Comparison of ENCODE assay signal across 11 mouse cellular contexts in the genomic region with DNA sequence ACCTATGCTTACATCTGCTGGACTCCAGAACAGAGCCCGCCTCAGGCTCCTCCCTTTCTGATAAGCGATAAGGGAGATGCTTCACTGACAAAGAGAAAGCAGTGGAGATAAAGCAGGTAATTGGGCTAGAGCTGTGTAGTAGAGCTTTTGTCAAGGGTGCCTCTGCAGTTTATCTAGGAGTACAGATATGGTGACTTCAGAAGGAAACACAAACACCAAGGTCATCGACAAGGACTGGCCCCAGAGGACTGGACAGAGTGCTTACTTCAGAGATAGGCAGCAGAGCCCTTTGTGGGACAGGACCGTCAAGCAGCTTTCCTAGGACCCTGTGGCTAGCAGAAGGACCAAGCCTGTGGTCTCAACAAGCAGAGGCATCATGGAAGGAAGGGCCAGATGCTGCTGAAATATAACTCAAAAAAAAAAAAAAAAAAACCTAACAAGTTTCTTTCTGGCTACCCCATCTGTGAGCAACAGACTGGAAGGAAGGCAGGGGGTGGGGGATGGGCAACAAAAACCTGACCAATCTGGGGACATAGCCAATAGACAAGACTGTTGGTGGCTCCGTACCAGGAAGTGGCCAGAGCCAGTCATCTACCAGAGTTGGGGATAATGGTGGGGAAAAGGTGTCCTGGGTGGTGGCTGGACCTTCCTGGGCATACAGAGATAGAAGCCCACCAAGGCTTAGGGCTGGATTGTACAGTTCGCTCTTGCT. TPM values are rescaled to one million over a fixed set of nuclear protein-coding genes. Genes with fewer than 3 reads are reported as not detected.
DNase-seq lines count a peak whose midpoint lies in the region; ATAC-seq and TF ChIP-seq lines count a peak whose summit lies in the region.
"Had no signal": no experiment of that assay in that cellular context is flagged by ENCODE, and none has a peak within 500 bp of the region (broad histone marks: within the 10 kb centered on the region; RNA-seq: fewer than 3 reads in every experiment).

No protein-coding gene starts in this region.

- intact Hi-C loops in heart, postnatal 36 days (cut with DNase I), result no loop called here

- peaks cover 65% of the 10 kb centered on the region for H3K4me1 ChIP-seq in heart, embryonic 10.5 days
- H3K4me1 ChIP-seq in heart, postnatal 0 days (ENCODE audit: control insufficient read depth, insufficient read depth), result peaks cover 22% of the 10 kb centered on the region
- H3K4me1 ChIP-seq: midbrain, embryonic 12.5 days had no signal

- H3K4me2 ChIP-seq in heart, postnatal 0 days (ENCODE audit: low read depth, low read length), result no peak overlapping the region
- H3K4me2 ChIP-seq: midbrain, embryonic 12.5 days had no signal

- no peak overlapping the region for H3K4me3 ChIP-seq in heart, embryonic 10.5 days
- no peak overlapping the region for H3K4me3 ChIP-seq in heart, postnatal 0 days (ENCODE audit: low read depth, low read length)
- H3K4me3 ChIP-seq: midbrain, embryonic 12.5 days had no signal

- peaks cover 3% of the 10 kb centered on the region; the same call in 1 of the 2 replicates for H3K27me3 ChIP-seq in heart, embryonic 10.5 days (ENCODE audit: insufficient read depth, poor library complexity, severe bottlenecking)
- H3K27me3 ChIP-seq in heart, postnatal 0 days (ENCODE audit: control insufficient read depth, insufficient read depth, low read length), result no peaks in the 10 kb centered on the region
- H3K27me3 ChIP-seq: midbrain, embryonic 12.5 days had no signal

- peak overlapping the region; percentile 67 for H3K27ac ChIP-seq in heart, embryonic 10.5 days
- peak overlapping the region; percentile 53 for H3K27ac ChIP-seq in heart, postnatal 0 days (ENCODE audit: low read depth)
- H3K27ac ChIP-seq: midbrain, embryonic 12.5 days had no signal

- H3K36me3 ChIP-seq in heart, embryonic 10.5 days, result no peaks in the 10 kb centered on the region
- no peaks in the 10 kb centered on the region for H3K36me3 ChIP-seq in heart, postnatal 0 days (replicated peaks; ENCODE audit: control insufficient read depth, insufficient read depth, low read length)
- H3K36me3 ChIP-seq: midbrain, embryonic 12.5 days had no signal

- peak; percentile 38; the same call in 1 of the 2 replicates for ATAC-seq in heart, postnatal 0 days (ENCODE audit: insufficient read depth, low read depth)

- DNase-seq in heart, embryonic 10.5 days (ENCODE audit: low spot score), result no peak
- DNase-seq in heart, postnatal 36 days, result no peak
- peak; percentile 41 for DNase-seq in layer of hippocampus, adult 11-12 months (ENCODE audit: low spot score)
- no peak for DNase-seq in layer of hippocampus, adult 9-10 months (ENCODE audit: low spot score)
- DNase-seq in adrenal gland, postnatal 10 days, result peak; percentile 66
- DNase-seq in heart, postnatal 0 days (ENCODE audit: low spot score), result no peak
- DNase-seq in MN1 (ENCODE audit: low spot score), result no peak
- no peak for DNase-seq in ovary, adult 18-20 months (ENCODE audit: low spot score)
- DNase-seq: cerebellum, postnatal 36 days; kidney, adult 8-10 months had no signal

- H3K9me3 ChIP-seq in heart, embryonic 10.5 days, result no peaks in the 10 kb centered on the region
- no peaks in the 10 kb centered on the region for H3K9me3 ChIP-seq in heart, postnatal 0 days (replicated peaks; ENCODE audit: control insufficient read depth, low read length)
- H3K9me3 ChIP-seq: midbrain, embryonic 12.5 days had no signal

- no peak overlapping the region for H3K9ac ChIP-seq in heart, postnatal 0 days (replicated peaks; ENCODE audit: low read depth, low read length)
- H3K9ac ChIP-seq: midbrain, embryonic 12.5 days had no signal

- 41% methylated on average over 6 of the region's 6 CpGs for whole genome bisulfite sequencing in heart, embryonic 10.5 days
- WGBS in heart, postnatal 0 days, result 37% methylated on average over 6 of the region's 6 CpGs

- no peak for TF ChIP-seq EP300 in heart, postnatal 0 days (IDR thresholded peaks at IDR 0.05; ENCODE audit: low read depth)

- no peak for TF ChIP-seq CTCF in heart, postnatal 0 days (IDR thresholded peaks at IDR 0.05; ENCODE audit: low read depth)

RNA-seq across cellular contexts. Expression of a gene that starts 25.2 kb away (rescaled TPM):
- 12.7 and 17.0 TPM in 2 replicates for polyA plus RNA-seq in heart, embryonic 10.5 days (2016; fragmentation: Nextera tagmentation; extraction: Ambion mirVana)
- total RNA-seq in heart, postnatal 36 days (2021), result 10 to 100 TPM; 18.9 to 24.0 TPM
- total RNA-seq in adrenal gland, postnatal 10 days (2021), result 10 to 100 TPM; 36.5 to 38.5 TPM
- 31.7 and 90.2 TPM in 2 replicates for total RNA-seq in heart, postnatal 0 days (2014; rRNA removed; ENCODE audit: low replicate concordance)
- 7.6 and 7.9 TPM in 2 replicates for polyA plus RNA-seq in heart, postnatal 0 days (2015; fragmentation: Nextera tagmentation; extraction: Ambion mirVana)

Comparison
In these comparisons a context has a peak if more than half of its experiments do, and no peak if none do; other contexts are left out.
1. DNase-seq: peak in layer of hippocampus, adult 11-12 months (single experiment) and adrenal gland, postnatal 10 days (single experiment); none in heart, embryonic 10.5 days (single experiment), heart, postnatal 36 days (0 of 2), layer of hippocampus, adult 9-10 months (single experiment), heart, postnatal 0 days (single experiment), MN1 (single experiment) and ovary, adult 18-20 months (single experiment).